Mouse (Mus musculus) bone marrow, adult 2 months (tissue): Measurements from ENCODE around the gene Macrod2.

Source experiments
- CTCF ChIP-seq: fragments of 200-500 bp; IDR thresholded peaks from 2 replicates; pipeline ENCODE4 v1.5.1; 2011; ENCODE audit warnings: low read length, control low read depth; ENCODE audit not compliant: control insufficient read depth, insufficient read depth
- POLR2A ChIP-seq: fragments of 200-500 bp; IDR thresholded peaks from 2 replicates; pipeline ENCODE4 v1.6.1; 2011; ENCODE audit warnings: low read depth, mild to moderate bottlenecking, control low read depth, low read length, borderline replicate concordance; ENCODE audit not compliant: control insufficient read depth

DNA sequence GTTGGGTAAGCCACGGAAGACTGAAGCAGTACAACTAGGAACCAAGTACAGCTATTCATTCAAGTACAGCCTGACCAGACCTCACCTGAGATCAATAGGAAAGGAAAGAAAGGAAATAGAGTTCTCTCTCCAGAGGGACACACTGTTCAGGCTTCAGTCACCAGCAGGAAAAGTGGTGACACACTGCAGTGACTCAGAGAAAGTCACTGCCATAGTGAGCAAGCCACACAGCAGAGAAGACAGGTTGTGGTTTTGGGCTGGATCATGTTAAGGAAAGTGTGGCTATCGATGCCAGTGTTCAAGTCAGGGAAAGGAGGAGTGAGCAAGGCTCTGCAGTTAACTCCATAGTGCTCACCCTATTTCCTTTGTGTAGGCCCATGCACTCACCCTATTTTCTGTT is 1405.8 kb downstream of the Macrod2 start:
- TF ChIP-seq CTCF, result no peak
- no peak for TF ChIP-seq POLR2A
